Mouse (Mus musculus) spleen, adult 12 weeks (tissue): ENCODE measurements around the gene Napsa.

Experiments
- DNase-seq: peaks from one replicate; pipeline ENCODE4 v3.0.0; 2022; ENCODE audit warnings: low spot score

The Napsa gene

GRCm38 (mm10) chr7:44596996-44597538 lies 24.9 kb downstream of the Napsa start:
- no peak for DNase-seq

- no peak for DNase-seq
Observed at GRCm38 (mm10) chr7:44597666-44598065, 25.5 kb downstream of the Napsa start.

- no peak for DNase-seq
Observed at GRCm38 (mm10) chr7:44598336-44598735, 26.2 kb downstream of the Napsa start.

GRCm38 (mm10) chr7:44600691-44601262 lies 28.6 kb downstream of the Napsa start:
- no peak for DNase-seq

- DNase-seq = no peak
Observed at GRCm38 (mm10) chr7:44601646-44602045, 29.5 kb downstream of the Napsa start.

- no peak for DNase-seq
Observed at GRCm38 (mm10) chr7:44602443-44602842, 30.3 kb downstream of the Napsa start.

GRCm38 (mm10) chr7:44603186-44603855 lies 31.1 kb downstream of the Napsa start:
- DNase-seq = no peak

GRCm38 (mm10) chr7:44604139-44604606 lies 32.0 kb downstream of the Napsa start:
- no peak for DNase-seq

- DNase-seq = no peak
Observed at GRCm38 (mm10) chr7:44604619-44605018, 32.4 kb downstream of the Napsa start.

- no peak for DNase-seq
Observed at GRCm38 (mm10) chr7:44605436-44605835, 33.3 kb downstream of the Napsa start.

GRCm38 (mm10) chr7:44606171-44606901 lies 34.2 kb downstream of the Napsa start:
- no peak for DNase-seq

- no peak for DNase-seq
Observed at GRCm38 (mm10) chr7:44612192-44612591, 40.0 kb downstream of the Napsa start.

- no peak for DNase-seq
Observed at GRCm38 (mm10) chr7:44614041-44614688, 42.0 kb downstream of the Napsa start.

- no peak for DNase-seq
Observed at GRCm38 (mm10) chr7:44615309-44615708, 43.1 kb downstream of the Napsa start.

- DNase-seq = no peak
Observed at GRCm38 (mm10) chr7:44615987-44616386, 43.8 kb downstream of the Napsa start.

- DNase-seq = no peak
Observed at GRCm38 (mm10) chr7:44617059-44617458, 44.9 kb downstream of the Napsa start.

- no peak for DNase-seq
Observed at GRCm38 (mm10) chr7:44623714-44624542, 51.7 kb downstream of the Napsa start.

GRCm38 (mm10) chr7:44624543-44624826 lies 52.3 kb downstream of the Napsa start:
- DNase-seq = no peak

GRCm38 (mm10) chr7:44624828-44625227 lies 52.6 kb downstream of the Napsa start:
- DNase-seq = no peak

- DNase-seq = no peak
Observed at GRCm38 (mm10) chr7:44625241-44626067, 53.3 kb downstream of the Napsa start.

GRCm38 (mm10) chr7:44626068-44626385 lies 53.8 kb downstream of the Napsa start:
- no peak for DNase-seq
